Mouse (Mus musculus): ENCODE measurements at regions not wholly inside any gene's neighbourhood (a gene's known extent, or its start where the extent isn't known, plus 50 kb on each side); places are given as distances from the start of the nearest gene placed in this dataset.

DNA sequence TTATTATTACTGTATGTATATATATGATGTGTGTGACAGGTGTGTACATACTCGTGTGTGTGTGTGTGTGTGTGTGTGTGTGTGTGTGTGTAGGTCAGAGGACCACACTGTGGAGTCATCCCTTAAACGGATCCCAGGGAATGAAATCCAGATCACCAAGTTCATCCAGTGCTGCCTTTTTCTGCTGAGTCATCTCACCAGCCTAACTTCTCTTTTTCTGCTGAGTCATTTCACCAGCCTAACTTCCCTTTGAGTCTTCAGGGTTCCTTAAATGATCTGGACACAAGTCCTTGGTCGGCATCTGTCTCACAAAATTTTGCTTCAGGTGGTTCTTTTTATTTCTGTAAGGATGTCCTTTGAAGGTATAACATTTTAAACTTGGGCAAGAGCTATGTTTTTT, 302.2 kb downstream of the 1810013L24Rik start:
- H3K27me3 ChIP-seq (ENCODE audit: control insufficient read depth, insufficient read depth, low read length), result no peaks in the 10 kb centered on the region
- TF ChIP-seq CTCF (IDR thresholded peaks at IDR 0.05; ENCODE audit: borderline replicate concordance, insufficient read depth, low read depth, low read length) (no peak), POLR2A (IDR thresholded peaks at IDR 0.05; ENCODE audit: borderline replicate concordance, insufficient read depth, low read length) (no peak)
- H3K27ac ChIP-seq (ENCODE audit: insufficient read depth, low read length), result no peak overlapping the region
- 66% methylated on average over 3 of the region's 3 CpGs for whole genome bisulfite sequencing
- no peak for DNase-seq
- no peaks in the 10 kb centered on the region for H3K4me1 ChIP-seq (ENCODE audit: control insufficient read depth, insufficient read depth, low read length)
- H3K4me3 ChIP-seq (replicated peaks; ENCODE audit: insufficient read depth, low read depth, low read length), result no peak overlapping the region

GRCm38 (mm10) chr16:9132778-9133177, 302.9 kb downstream of the 1810013L24Rik start:
- H3K4me3 ChIP-seq (replicated peaks; ENCODE audit: insufficient read depth, low read depth, low read length), result no peak overlapping the region
- no peaks in the 10 kb centered on the region for H3K4me1 ChIP-seq (ENCODE audit: control insufficient read depth, insufficient read depth, low read length)
- H3K27ac ChIP-seq (ENCODE audit: insufficient read depth, low read length), result no peak overlapping the region
- TF ChIP-seq POLR2A (IDR thresholded peaks at IDR 0.05; ENCODE audit: borderline replicate concordance, insufficient read depth, low read length), result no peak
- no peak for TF ChIP-seq CTCF (IDR thresholded peaks at IDR 0.05; ENCODE audit: borderline replicate concordance, insufficient read depth, low read depth, low read length)
- no peak for DNase-seq
- no peaks in the 10 kb centered on the region for H3K27me3 ChIP-seq (ENCODE audit: control insufficient read depth, insufficient read depth, low read length)

- TF ChIP-seq CTCF (IDR thresholded peaks at IDR 0.05; ENCODE audit: borderline replicate concordance, insufficient read depth, low read depth, low read length), result no peak
- TF ChIP-seq POLR2A (IDR thresholded peaks at IDR 0.05; ENCODE audit: borderline replicate concordance, insufficient read depth, low read length), result no peak
- Histone ChIP-seq H3K4me1 (ENCODE audit: control insufficient read depth, insufficient read depth, low read length) (no peaks in the 10 kb centered on the region), H3K4me3 (replicated peaks; ENCODE audit: insufficient read depth, low read depth, low read length) (no peak overlapping the region), H3K27ac (ENCODE audit: insufficient read depth, low read length) (no peak overlapping the region), H3K27me3 (ENCODE audit: control insufficient read depth, insufficient read depth, low read length) (no peaks in the 10 kb centered on the region)
- DNase-seq, result no peak
- WGBS, result 81% methylated on average over 8 of the region's 8 CpGs
Measured at GRCm38 (mm10) chr16:9135377-9135776, 305.5 kb downstream of the 1810013L24Rik start.

- Histone ChIP-seq H3K4me1 (ENCODE audit: control insufficient read depth, insufficient read depth, low read length) (no peaks in the 10 kb centered on the region), H3K27ac (ENCODE audit: insufficient read depth, low read length) (no peak overlapping the region), H3K4me3 (replicated peaks; ENCODE audit: insufficient read depth, low read depth, low read length) (no peak overlapping the region), H3K27me3 (ENCODE audit: control insufficient read depth, insufficient read depth, low read length) (no peaks in the 10 kb centered on the region)
- no peak for DNase-seq
- TF ChIP-seq CTCF (IDR thresholded peaks at IDR 0.05; ENCODE audit: borderline replicate concordance, insufficient read depth, low read depth, low read length) (no peak), POLR2A (IDR thresholded peaks at IDR 0.05; ENCODE audit: borderline replicate concordance, insufficient read depth, low read length) (no peak)
- 85% methylated on average over 8 of the region's 8 CpGs for WGBS
Measured at GRCm38 (mm10) chr16:9138552-9139224, 308.8 kb downstream of the 1810013L24Rik start.

DNA sequence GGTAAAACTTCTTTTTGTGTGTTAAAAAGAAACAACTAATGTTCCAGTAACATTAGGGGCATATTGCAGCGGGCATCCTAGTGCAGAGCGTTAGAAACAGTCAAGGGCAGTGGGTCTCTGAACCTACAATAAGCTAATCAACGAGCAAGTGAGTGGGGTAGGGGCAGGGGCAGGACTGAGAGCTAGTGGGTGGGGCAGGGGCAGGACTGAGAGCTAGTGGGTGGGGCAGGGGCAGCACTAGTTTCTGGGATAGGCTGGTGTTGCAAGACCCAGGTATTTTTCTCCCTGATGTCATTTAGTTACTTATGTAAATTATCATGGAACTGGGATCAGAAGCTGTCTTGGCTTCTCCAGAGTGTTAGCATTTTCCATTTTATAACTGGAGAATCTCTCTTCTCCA, 309.5 kb downstream of the 1810013L24Rik start:
- H3K4me3 ChIP-seq (replicated peaks; ENCODE audit: insufficient read depth, low read depth, low read length), result no peak overlapping the region
- no peaks in the 10 kb centered on the region for H3K27me3 ChIP-seq (ENCODE audit: control insufficient read depth, insufficient read depth, low read length)
- WGBS, result 81% methylated on average over 3 of the region's 3 CpGs
- TF ChIP-seq CTCF (IDR thresholded peaks at IDR 0.05; ENCODE audit: borderline replicate concordance, insufficient read depth, low read depth, low read length) (no peak), POLR2A (IDR thresholded peaks at IDR 0.05; ENCODE audit: borderline replicate concordance, insufficient read depth, low read length) (no peak)
- no peak overlapping the region for H3K27ac ChIP-seq (ENCODE audit: insufficient read depth, low read length)
- H3K4me1 ChIP-seq (ENCODE audit: control insufficient read depth, insufficient read depth, low read length), result no peaks in the 10 kb centered on the region
- DNase-seq, result no peak

- no peak for TF ChIP-seq POLR2A (IDR thresholded peaks at IDR 0.05; ENCODE audit: borderline replicate concordance, insufficient read depth, low read length)
- no peak for TF ChIP-seq CTCF (IDR thresholded peaks at IDR 0.05; ENCODE audit: borderline replicate concordance, insufficient read depth, low read depth, low read length)
- no peak for DNase-seq
- H3K27me3 ChIP-seq (ENCODE audit: control insufficient read depth, insufficient read depth, low read length), result no peaks in the 10 kb centered on the region
- 38% methylated on average over 8 of the region's 8 CpGs for WGBS
- no peak overlapping the region for H3K4me3 ChIP-seq (replicated peaks; ENCODE audit: insufficient read depth, low read depth, low read length)
- no peaks in the 10 kb centered on the region for H3K4me1 ChIP-seq (ENCODE audit: control insufficient read depth, insufficient read depth, low read length)
- no peak overlapping the region for H3K27ac ChIP-seq (ENCODE audit: insufficient read depth, low read length)
Measured at GRCm38 (mm10) chr16:9149209-9150135, 319.6 kb downstream of the 1810013L24Rik start.

GRCm38 (mm10) chr16:9151936-9152335, 322.0 kb downstream of the 1810013L24Rik start:
- H3K27ac ChIP-seq (ENCODE audit: insufficient read depth, low read length), result no peak overlapping the region
- no peak overlapping the region for H3K4me3 ChIP-seq (replicated peaks; ENCODE audit: insufficient read depth, low read depth, low read length)
- DNase-seq, result peak in 1 of 2 experiments; percentile 5
- no peaks in the 10 kb centered on the region for H3K27me3 ChIP-seq (ENCODE audit: control insufficient read depth, insufficient read depth, low read length)
- TF ChIP-seq CTCF (IDR thresholded peaks at IDR 0.05; ENCODE audit: borderline replicate concordance, insufficient read depth, low read depth, low read length) (no peak), POLR2A (IDR thresholded peaks at IDR 0.05; ENCODE audit: borderline replicate concordance, insufficient read depth, low read length) (no peak)
- WGBS, result 45% methylated on average over 4 of the region's 4 CpGs
- H3K4me1 ChIP-seq (ENCODE audit: control insufficient read depth, insufficient read depth, low read length), result no peaks in the 10 kb centered on the region
